Mouse (Mus musculus) v-Abl transformed pro-B cells (cell line): ENCODE data around the gene Mag.

Experiments
- in situ Hi-C, 2 experiments: fragments of 400-800 bp; cut with MboI; formaldehyde crosslinking; loops; one replicate each; pipeline ENCODE4 v1.15.1; 2025; ENCODE audit not compliant: unreplicated experiment in 2 of 2

Gene Mag

GRCm38 (mm10) chr7:30881367-30881766 is 33.3 kb downstream of the Mag start:
- in situ Hi-C loops = no loop called here

- in situ Hi-C loops = no loop called here
These were observed 34.5 kb downstream of the Mag start, which contains the start of gene Cd22 for GRCm38 (mm10) chr7:30880176-30880575. Gene Cd22 (minus strand): TSS chr7:30880342.

- in situ Hi-C loops = no loop called here
These were observed 35.7 kb downstream of the Mag start for GRCm38 (mm10) chr7:30878950-30879349.

- in situ Hi-C loops = no loop called here
These were observed 41.6 kb downstream of the Mag start for GRCm38 (mm10) chr7:30873083-30873482.

GRCm38 (mm10) chr7:30863386-30863785 is 51.3 kb downstream of the Mag start:
- in situ Hi-C loops = loop anchor here (5.0 kb wide), 2 partner anchors 34 to 39 kb away; no protein-coding TSS in a partner anchor

GRCm38 (mm10) chr7:30861464-30861863 is 53.2 kb downstream of the Mag start, which contains the start of gene Ffar1:
Gene Ffar1 (minus strand): TSS chr7:30861564.
- in situ Hi-C loops = loop anchor here (5.0 kb wide), 2 partner anchors 36 to 41 kb away; no protein-coding TSS in a partner anchor

- in situ Hi-C loops = loop anchor here (5.0 kb wide), 2 partner anchors 37 to 42 kb away; no protein-coding TSS in a partner anchor
These were observed 54.9 kb downstream of the Mag start for GRCm38 (mm10) chr7:30859635-30860402.

- in situ Hi-C loops = no loop called here
These were observed 55.4 kb downstream of the Mag start for GRCm38 (mm10) chr7:30859290-30859634.

GRCm38 (mm10) chr7:30857746-30858145 is 56.9 kb downstream of the Mag start:
- in situ Hi-C loops = no loop called here

- in situ Hi-C loops = no loop called here
These were observed 58.6 kb downstream of the Mag start, which contains the start of gene Ffar3 for GRCm38 (mm10) chr7:30856078-30856477. Gene Ffar3 (minus strand): TSS chr7:30856178.

- in situ Hi-C loops = loop anchor here (5.0 kb wide), 1 partner anchor 34 kb away; no protein-coding TSS in a partner anchor
These were observed 63.3 kb downstream of the Mag start for GRCm38 (mm10) chr7:30851421-30851820.
